Mouse (Mus musculus) CH12.LX (cell line): ENCODE data around the gene Car2. TPM values are rescaled to one million over a fixed set of nuclear protein-coding genes. Genes with fewer than 3 reads are reported as not detected.

Source experiments
- DNase-seq: peaks from one replicate; pipeline ENCODE4 v3.0.0-alpha.2; 2013; ENCODE audit errors: extremely low read depth
- H3K27ac ChIP-seq: 2 replicates; pipeline ENCODE4 v1.5.1; 2012; ENCODE audit warnings: low read depth, mild to moderate bottlenecking, control low read depth, moderate library complexity; ENCODE audit not compliant: insufficient read depth
- H3K27me3 ChIP-seq: replicated peaks from 2 replicates; pipeline ENCODE3; 2012; ENCODE audit warnings: inconsistent platforms
- H3K36me3 ChIP-seq, 2 experiments: replicated peaks in 1 of 2; 2 replicates each; pipeline versions ENCODE3 to v1.6.1; 2012; ENCODE audit warnings: inconsistent platforms in 1 of 2, low read length in 1 of 2, mild to moderate bottlenecking in 1 of 2, mixed read lengths in 1 of 2, moderate library complexity in 1 of 2; ENCODE audit not compliant: control insufficient read depth in 1 of 2, insufficient read depth in 1 of 2
- H3K4me1 ChIP-seq, 2 experiments: 2 replicates each; pipeline ENCODE4 v1.6.1; 2012; ENCODE audit warnings: inconsistent platforms in 1 of 2, moderate library complexity in 1 of 2; ENCODE audit not compliant: insufficient read depth in 2 of 2, control insufficient read depth in 1 of 2
- H3K4me2 ChIP-seq: 2 replicates; pipeline ENCODE4 v1.6.1; 2012; ENCODE audit warnings: low read depth, mild to moderate bottlenecking, control low read depth; ENCODE audit not compliant: poor library complexity, insufficient read depth, severe bottlenecking
- H3K4me3 ChIP-seq, 3 experiments: fragments of 150-350 bp in 1 of 3; sonication (generic) in 1 of 3; replicated peaks in 1 of 3; 2 replicates each; pipeline versions ENCODE3 to v1.5.1; 2011 to 2012; ENCODE audit warnings: low read depth in 2 of 3, low read length in 2 of 3, mild to moderate bottlenecking in 2 of 3, moderate library complexity in 2 of 3, control low read depth in 1 of 3, improper control_type of control experiment in 1 of 3, inconsistent platforms in 1 of 3, mixed read lengths in 1 of 3; ENCODE audit not compliant: poor library complexity in 1 of 3
- H3K79me2 ChIP-seq: replicated peaks from 2 replicates; pipeline ENCODE4 v1.6.1; 2012; ENCODE audit warnings: mild to moderate bottlenecking, moderate library complexity; ENCODE audit not compliant: control insufficient read depth, poor library complexity, insufficient read depth, severe bottlenecking; ENCODE audit errors: extremely low read depth
- H3K9ac ChIP-seq: 2 replicates; pipeline ENCODE4 v1.6.1; 2012; ENCODE audit warnings: low read depth, mild to moderate bottlenecking, control low read depth, moderate library complexity; ENCODE audit not compliant: insufficient read depth
- H3K9me3 ChIP-seq: replicated peaks from 2 replicates; pipeline ENCODE3; 2012; ENCODE audit warnings: low read length, inconsistent platforms, mixed read lengths
- BHLHE40 ChIP-seq: IDR thresholded peaks from 2 replicates; pipeline ENCODE4 v1.6.1; 2011; ENCODE audit warnings: mild to moderate bottlenecking, low read depth, low read length, improper control_type of control experiment
- CTCF ChIP-seq, 2 experiments: IDR thresholded peaks in 1 of 2; conservative IDR thresholded peaks in 1 of 2; 2 replicates each; pipeline ENCODE4 v1.5.1; 2011 to 2012; ENCODE audit warnings: low read depth in 2 of 2, low read length in 2 of 2, improper control_type of control experiment in 1 of 2, inconsistent platforms in 1 of 2, mild to moderate bottlenecking in 1 of 2, moderate library complexity in 1 of 2
- ELF1 ChIP-seq: IDR thresholded peaks from 2 replicates; pipeline ENCODE4 v1.6.1; 2014; ENCODE audit warnings: low read depth, mild to moderate bottlenecking, inconsistent platforms, low read length, improper control_type of control experiment
- EP300 ChIP-seq: IDR thresholded peaks from 2 replicates; pipeline ENCODE4 v1.6.1; 2011; ENCODE audit warnings: low read length, improper control_type of control experiment
- IRF4 ChIP-seq: IDR thresholded peaks from 2 replicates; pipeline ENCODE4 v1.6.1; 2014; ENCODE audit warnings: low read depth, mild to moderate bottlenecking, inconsistent platforms, low read length, improper control_type of control experiment
- JUN ChIP-seq: IDR thresholded peaks from 2 replicates; pipeline ENCODE4 v1.6.1; 2011; ENCODE audit warnings: low read depth, mild to moderate bottlenecking, low read length, improper control_type of control experiment, moderate library complexity; ENCODE audit not compliant: insufficient read depth
- MAFK ChIP-seq: IDR thresholded peaks from 2 replicates; pipeline ENCODE4 v1.6.1; 2011; ENCODE audit warnings: low read length, improper control_type of control experiment; ENCODE audit not compliant: insufficient replicate concordance
- MAX ChIP-seq: IDR thresholded peaks from 2 replicates; pipeline ENCODE4 v1.6.1; 2011; ENCODE audit warnings: low read length, improper control_type of control experiment
- MEF2A ChIP-seq: IDR thresholded peaks from 2 replicates; pipeline ENCODE4 v1.6.1; 2014; ENCODE audit warnings: low read depth, mild to moderate bottlenecking, inconsistent platforms, low read length, improper control_type of control experiment, borderline replicate concordance
- MXI1 ChIP-seq: IDR thresholded peaks from 2 replicates; pipeline ENCODE4 v1.6.1; 2011; ENCODE audit warnings: mild to moderate bottlenecking, low read depth, low read length, improper control_type of control experiment
- MYC ChIP-seq: IDR thresholded peaks from 2 replicates; pipeline ENCODE4 v1.6.1; 2011; ENCODE audit warnings: low read depth, mild to moderate bottlenecking, improper control_type of control experiment, low read length
- NELFE ChIP-seq: IDR thresholded peaks from 2 replicates; pipeline ENCODE4 v1.6.1; 2011; ENCODE audit warnings: low read depth, low read length, improper control_type of control experiment
- NRF1 ChIP-seq: IDR thresholded peaks from 2 replicates; pipeline ENCODE4 v1.6.1; 2014; ENCODE audit warnings: low read depth, mild to moderate bottlenecking, inconsistent platforms, low read length, improper control_type of control experiment, moderate library complexity
- PAX5 ChIP-seq: IDR thresholded peaks from 2 replicates; pipeline ENCODE4 v1.6.1; 2012; ENCODE audit warnings: low read length, inconsistent platforms, mixed read lengths
- POLR2A ChIP-seq: IDR thresholded peaks from 2 replicates; pipeline ENCODE4 v1.6.1; 2011; ENCODE audit warnings: low read depth, mild to moderate bottlenecking, improper control_type of control experiment, low read length
- RAD21 ChIP-seq: IDR thresholded peaks from 2 replicates; pipeline ENCODE4 v1.6.1; 2011; ENCODE audit warnings: low read depth, mild to moderate bottlenecking, low read length, improper control_type of control experiment, moderate library complexity
- RCOR1 ChIP-seq: conservative IDR thresholded peaks from 2 replicates; pipeline ENCODE4 v1.6.1; 2012; ENCODE audit warnings: low read depth, mild to moderate bottlenecking, inconsistent platforms, low read length, improper control_type of control experiment
- SIN3A ChIP-seq: IDR thresholded peaks from 2 replicates; pipeline ENCODE4 v1.6.1; 2012; ENCODE audit warnings: low read length, improper control_type of control experiment, inconsistent platforms
- SMC3 ChIP-seq: IDR thresholded peaks from 2 replicates; pipeline ENCODE4 v1.6.1; 2011; ENCODE audit warnings: low read depth, low read length, improper control_type of control experiment
- TBP ChIP-seq: conservative IDR thresholded peaks from 2 replicates; pipeline ENCODE4 v1.6.1; 2011; ENCODE audit warnings: low read depth, low read length, improper control_type of control experiment
- TCF12 ChIP-seq: IDR thresholded peaks from 2 replicates; pipeline ENCODE4 v1.6.1; 2014; ENCODE audit warnings: low read depth, mild to moderate bottlenecking, inconsistent platforms, low read length, improper control_type of control experiment
- UBTF ChIP-seq: IDR thresholded peaks from 2 replicates; pipeline ENCODE4 v1.6.1; 2012; ENCODE audit warnings: low read depth, mild to moderate bottlenecking, inconsistent platforms, low read length, improper control_type of control experiment, moderate library complexity
- USF1 ChIP-seq: IDR thresholded peaks from 2 replicates; pipeline ENCODE4 v1.6.1; 2014; ENCODE audit warnings: low read depth, mild to moderate bottlenecking, inconsistent platforms, low read length, improper control_type of control experiment
- USF2 ChIP-seq: conservative IDR thresholded peaks from 2 replicates; pipeline ENCODE4 v1.6.1; 2011; ENCODE audit warnings: low read depth, low read length, improper control_type of control experiment
- ZC3H11A ChIP-seq: IDR thresholded peaks from 2 replicates; pipeline ENCODE4 v1.6.1; 2012; ENCODE audit warnings: low read depth, mild to moderate bottlenecking, inconsistent platforms, low read length, improper control_type of control experiment
- ZMIZ1 ChIP-seq: IDR thresholded peaks from 2 replicates; pipeline ENCODE4 v1.6.1; 2012; ENCODE audit warnings: low read depth, mild to moderate bottlenecking, inconsistent platforms, low read length, improper control_type of control experiment
- ZNF384 ChIP-seq: IDR thresholded peaks from 2 replicates; pipeline ENCODE4 v1.6.1; 2012; ENCODE audit warnings: low read depth, low read length, improper control_type of control experiment, inconsistent platforms
- dilution Hi-C: fragments of 300-500 bp; cut with MboI; formaldehyde crosslinking; loops from 2 replicates; pipeline ENCODE4 v1.14.3; 2020; ENCODE audit warnings: low sequenced_read_pairs; ENCODE audit not compliant: extremely low pct_unique_long_range_greater_than_20kb, extremely low pct_ligation_motif_present
- in situ Hi-C: fragments of 300-500 bp; cut with MboI; formaldehyde crosslinking; loops from 3 replicates; pipeline ENCODE4 v1.14.3; 2019; ENCODE audit warnings: low sequenced_read_pairs, low pct_ligation_motif_present, low pct_unique_long_range_greater_than_20kb, mixed read lengths
- polyA plus RNA-seq: library from polyadenylated mRNA; unstranded; fragments of >175 nt; gene quantifications from 2 replicates; pipeline ENCODE4 v1.2.1, GENCODE M21; 2012; ENCODE audit warnings: low read depth; ENCODE audit not compliant: insufficient read length
- total RNA-seq, 2 experiments: library from RNA; depleted of rRNA; stranded (reverse); fragments of 300-350 nt in 1 of 2; fragments of >200 nt in 1 of 2; gene quantifications; 2 replicates each; pipeline ENCODE4 v1.2.3; 2012 to 2014

The Car2 gene
- total and polyA plus RNA-seq, 3 experiments, result 0.16 TPM; not detected in 2

- Histone ChIP-seq H3K4me1 (peaks cover 5 to 20% of the 10 kb centered on the region in 2 experiments), H3K27me3 (no peaks in the 10 kb centered on the region), H3K36me3 (no peaks in the 10 kb centered on the region), H3K9ac (no peak overlapping the region), H3K27ac (no peak overlapping the region), H3K9me3 (peaks cover 10% of the 10 kb centered on the region), H3K4me3 (no peak overlapping the region), H3K4me2 (no peak overlapping the region), H3K79me2 (no peaks in the 10 kb centered on the region)
- dilution Hi-C loops, result no loop called here
- in situ Hi-C loops, result loop anchor here (25.0 kb wide), 1 partner anchor 177 kb away; no protein-coding TSS in a partner anchor
- DNase-seq, result no peak
- TF ChIP-seq ZMIZ1 (no peak), CTCF (conservative IDR thresholded peaks at IDR 0.05 in 1 of 2, IDR thresholded peaks at IDR 0.05 in 1 of 2; ENCODE audit: low read depth in 2 of 2, low read length in 2 of 2) (no peak), MAX (no peak), POLR2A (no peak), ELF1 (no peak), MYC (no peak), NELFE (no peak), USF2 (no peak), RCOR1 (no peak), USF1 (no peak), SIN3A (no peak), MEF2A (no peak), RAD21 (no peak), UBTF (no peak), EP300 (no peak), MAFK (no peak), PAX5 (no peak), ZNF384 (no peak), TCF12 (no peak)
Measured at GRCm38 (mm10) chr3:14884826-14885225, 1.2 kb upstream of the Car2 start.

- dilution Hi-C loops, result no loop called here
- peaks cover 0 to 7% of the 10 kb centered on the region in 2 experiments; a peak in 1 of 4 replicates for H3K4me1 ChIP-seq
- no peak for TF ChIP-seq ELF1
- TF ChIP-seq POLR2A, result no peak
- no peak for TF ChIP-seq SMC3
- no peak for TF ChIP-seq ZMIZ1
- no peak for TF ChIP-seq IRF4
- no peak for TF ChIP-seq RCOR1
- TF ChIP-seq TBP, result no peak
- TF ChIP-seq MXI1, result no peak
- TF ChIP-seq SIN3A, result no peak
- TF ChIP-seq UBTF, result no peak
- TF ChIP-seq CTCF (conservative IDR thresholded peaks at IDR 0.05 in 1 of 2, IDR thresholded peaks at IDR 0.05 in 1 of 2; ENCODE audit: low read depth in 2 of 2, low read length in 2 of 2), result no peak
- TF ChIP-seq BHLHE40, result no peak
- TF ChIP-seq NRF1, result no peak
- TF ChIP-seq JUN, result no peak
- TF ChIP-seq ZC3H11A, result no peak
- no peak for TF ChIP-seq NELFE
- no peak for TF ChIP-seq MAFK
- in situ Hi-C loops, result loop anchor here (25.0 kb wide), 1 partner anchor 175 kb away; no protein-coding TSS in a partner anchor
- no peaks in the 10 kb centered on the region for H3K79me2 ChIP-seq
- no peak overlapping the region for H3K9ac ChIP-seq
- no peak overlapping the region for H3K4me3 ChIP-seq
- H3K27ac ChIP-seq, result no peak overlapping the region
- DNase-seq, result no peak
- H3K36me3 ChIP-seq, result no peaks in the 10 kb centered on the region
- peaks cover 10% of the 10 kb centered on the region for H3K9me3 ChIP-seq
- no peak overlapping the region for H3K4me2 ChIP-seq
- no peaks in the 10 kb centered on the region for H3K27me3 ChIP-seq
Measured at GRCm38 (mm10) chr3:14887134-14887666, 1.1 kb downstream of the Car2 start.
